Mouse (Mus musculus) embryonic facial prominence, embryonic 13.5 days (tissue): Measurements from ENCODE around the gene St6galnac3. TPM values are rescaled to one million over a fixed set of nuclear protein-coding genes. Genes with fewer than 3 reads are reported as not detected.
A peak's percentile ranks its signal among the peaks of the same experiment; 100 is the strongest.

Source experiments
- ATAC-seq: fragments of 200-750 bp; cut with Nextera tagmentation; 2 replicates; pipeline ENCODE4 v1.8.0; 2017; ENCODE audit warnings: low read depth; ENCODE audit not compliant: insufficient number of reproducible peaks, insufficient read depth, low FRiP score, low TSS enrichment
- H3K27ac ChIP-seq: fragments of 300-500 bp; sonication (generic); 2 replicates; pipeline ENCODE4 v1.5.1; 2015; ENCODE audit warnings: moderate library complexity, mild to moderate bottlenecking, inconsistent platforms
- H3K27me3 ChIP-seq: fragments of 300-500 bp; sonication (generic); 2 replicates; pipeline ENCODE4 v1.6.1; 2015; ENCODE audit warnings: mild to moderate bottlenecking, inconsistent platforms
- H3K36me3 ChIP-seq: fragments of 300-500 bp; sonication (generic); 2 replicates; pipeline ENCODE4 v1.6.1; 2015; ENCODE audit warnings: mild to moderate bottlenecking, inconsistent platforms
- H3K4me1 ChIP-seq: fragments of 300-500 bp; sonication (generic); 2 replicates; pipeline ENCODE4 v1.6.1; 2015; ENCODE audit warnings: inconsistent platforms
- H3K4me2 ChIP-seq: fragments of 300-500 bp; sonication (generic); 2 replicates; pipeline ENCODE4 v1.6.1; 2015; ENCODE audit warnings: moderate library complexity, mild to moderate bottlenecking, inconsistent platforms
- H3K4me3 ChIP-seq: fragments of 300-500 bp; sonication (generic); 2 replicates; pipeline ENCODE4 v1.5.1; 2015; ENCODE audit warnings: mild to moderate bottlenecking, inconsistent platforms
- H3K9ac ChIP-seq: fragments of 300-500 bp; sonication (generic); 2 replicates; pipeline ENCODE4 v1.6.1; 2015; ENCODE audit warnings: mild to moderate bottlenecking, inconsistent platforms
- H3K9me3 ChIP-seq: fragments of 300-500 bp; sonication (generic); 2 replicates; pipeline ENCODE4 v1.6.1; 2016; ENCODE audit warnings: inconsistent platforms
- WGBS: fragments of 180-500 bp; shearing (Covaris S2); methylation state at CpG from one replicate; pipeline ENCODE4 v1.1.7; 2015; ENCODE audit warnings: mixed read lengths; 5-methylcytosine and 5-hydroxymethylcytosine counted together
- polyA plus RNA-seq: library from polyadenylated mRNA; unstranded; fragments of >200 nt; fragmentation: Nextera tagmentation; extraction: Ambion mirVana; gene quantifications from 2 replicates; pipeline ENCODE4 v1.2.1, GENCODE M21; 2015

Gene St6galnac3
- polyA plus RNA-seq, 1 experiment from 2014 or later, result 60.3 TPM

- H3K4me2 ChIP-seq, result no peak overlapping the region
- no peaks in the 10 kb centered on the region for H3K9me3 ChIP-seq
- H3K4me1 ChIP-seq, result peaks cover 20% of the 10 kb centered on the region
- no peak overlapping the region for H3K4me3 ChIP-seq
- 0 out of 2 replicates have a peak, but pooled peaks cover 8% of the 10 kb centered on the region for H3K36me3 ChIP-seq
- H3K27ac ChIP-seq, result no peak overlapping the region
- 88% methylated on average over 5 of the region's 5 CpGs for WGBS
- no peaks in the 10 kb centered on the region for H3K27me3 ChIP-seq
- 0 out of 2 replicates have a peak, but pooled peaks have one; percentile 15 for ATAC-seq
- no peak overlapping the region for H3K9ac ChIP-seq
Measured at GRCm38 (mm10) chr3:153292853-153293252, 432.1 kb downstream of the St6galnac3 start.

DNA sequence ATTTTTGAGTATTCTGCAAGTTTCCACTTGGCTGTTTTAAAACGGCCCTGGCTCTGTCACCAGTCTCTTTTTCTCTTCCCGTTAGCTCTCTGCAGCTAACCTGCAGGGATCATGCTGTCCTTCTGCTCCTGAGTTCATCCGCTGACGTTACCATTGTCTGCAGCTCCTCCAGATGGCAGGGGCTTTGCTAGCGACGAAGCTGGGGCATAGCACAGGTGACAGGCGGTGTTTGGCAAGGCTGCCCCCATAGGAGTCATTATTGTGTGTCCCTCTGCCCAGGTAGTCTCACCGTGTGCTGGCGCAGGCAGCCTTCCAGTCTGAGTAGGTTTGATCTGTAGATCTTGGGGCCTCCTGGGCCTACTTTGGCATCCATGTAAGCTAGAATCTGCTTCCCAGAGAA lies 432.6 kb downstream of the St6galnac3 start:
- Histone ChIP-seq H3K4me2 (no peak overlapping the region), H3K9ac (no peak overlapping the region), H3K36me3 (0 out of 2 replicates have a peak, but pooled peaks cover 8% of the 10 kb centered on the region), H3K27me3 (no peaks in the 10 kb centered on the region), H3K4me3 (no peak overlapping the region), H3K4me1 (peaks cover 20% of the 10 kb centered on the region), H3K27ac (no peak overlapping the region), H3K9me3 (no peaks in the 10 kb centered on the region)
- no peak for ATAC-seq
- 83% methylated on average over 9 of the region's 9 CpGs for WGBS

- ATAC-seq, result no peak
- WGBS, result 82% methylated on average over 6 of the region's 6 CpGs
Measured at GRCm38 (mm10) chr3:153291406-153292045, 433.4 kb downstream of the St6galnac3 start.

GRCm38 (mm10) chr3:153289971-153290370 lies 435.0 kb downstream of the St6galnac3 start:
- 0 out of 2 replicates have a peak, but pooled peaks cover 8% of the 10 kb centered on the region for H3K36me3 ChIP-seq
- 96% methylated on average over 4 of the region's 4 CpGs for WGBS
- no peaks in the 10 kb centered on the region for H3K9me3 ChIP-seq
- no peak for ATAC-seq
- H3K4me3 ChIP-seq, result no peak overlapping the region
- H3K4me2 ChIP-seq, result no peak overlapping the region
- H3K27ac ChIP-seq, result no peak overlapping the region
- H3K4me1 ChIP-seq, result peaks cover 8% of the 10 kb centered on the region
- no peaks in the 10 kb centered on the region for H3K27me3 ChIP-seq
- no peak overlapping the region for H3K9ac ChIP-seq

More at GRCm38 (mm10) chr3:153291406-153292045, 433.4 kb downstream of the St6galnac3 start:
- Histone ChIP-seq H3K4me1 (peaks cover 16% of the 10 kb centered on the region), H3K36me3 (0 out of 2 replicates have a peak, but pooled peaks cover 8% of the 10 kb centered on the region), H3K9ac (no peak overlapping the region), H3K4me2 (no peak overlapping the region), H3K27me3 (no peaks in the 10 kb centered on the region), H3K27ac (no peak overlapping the region), H3K9me3 (no peaks in the 10 kb centered on the region), H3K4me3 (no peak overlapping the region)

DNA sequence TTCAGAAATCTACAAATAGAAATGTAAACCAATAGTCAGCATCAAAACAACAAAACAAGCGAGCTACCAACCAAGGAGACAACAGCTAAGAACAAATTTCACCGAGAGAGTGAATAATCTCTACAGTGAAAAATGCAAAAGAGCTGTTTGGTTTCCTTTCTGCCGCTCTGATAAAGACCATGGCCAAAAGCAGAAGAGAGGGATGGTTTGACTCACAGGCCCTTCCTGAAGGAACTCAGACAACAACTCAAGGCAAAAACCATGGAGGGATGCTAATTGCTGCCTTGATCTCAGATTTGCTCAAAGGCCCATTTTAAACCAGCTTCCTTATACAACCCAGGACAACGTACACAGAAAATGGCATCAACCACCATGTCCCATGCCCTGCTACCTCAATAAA lies 437.4 kb downstream of the St6galnac3 start:
- no peak overlapping the region for H3K4me3 ChIP-seq
- no peak overlapping the region for H3K9ac ChIP-seq
- H3K9me3 ChIP-seq, result no peaks in the 10 kb centered on the region
- no peak for ATAC-seq
- 92% methylated on average over 4 of the region's 4 CpGs for WGBS
- H3K27ac ChIP-seq, result no peak overlapping the region
- H3K4me2 ChIP-seq, result no peak overlapping the region
- H3K4me1 ChIP-seq, result peaks cover 8% of the 10 kb centered on the region
- H3K36me3 ChIP-seq, result 0 out of 2 replicates have a peak, but pooled peaks cover 3% of the 10 kb centered on the region
- no peaks in the 10 kb centered on the region for H3K27me3 ChIP-seq

- Histone ChIP-seq H3K27me3 (no peaks in the 10 kb centered on the region), H3K9ac (no peak overlapping the region), H3K4me3 (no peak overlapping the region), H3K4me1 (peaks cover 5% of the 10 kb centered on the region), H3K27ac (no peak overlapping the region), H3K9me3 (no peaks in the 10 kb centered on the region), H3K36me3 (no peaks in the 10 kb centered on the region), H3K4me2 (no peak overlapping the region)
- WGBS, result 93% methylated on average over 6 of the region's 6 CpGs
- no peak for ATAC-seq
Measured at GRCm38 (mm10) chr3:153287081-153287480, 437.9 kb downstream of the St6galnac3 start.

GRCm38 (mm10) chr3:153282123-153282765 lies 442.7 kb downstream of the St6galnac3 start:
- Histone ChIP-seq H3K4me3 (no peak overlapping the region), H3K9me3 (no peaks in the 10 kb centered on the region), H3K4me2 (no peak overlapping the region), H3K27ac (no peak overlapping the region), H3K27me3 (no peaks in the 10 kb centered on the region), H3K9ac (no peak overlapping the region), H3K36me3 (no peaks in the 10 kb centered on the region), H3K4me1 (peaks cover 9% of the 10 kb centered on the region)
- ATAC-seq, result no peak
- WGBS, result 69% methylated on average over 16 of the region's 16 CpGs

- Histone ChIP-seq H3K4me2 (no peak overlapping the region), H3K36me3 (no peaks in the 10 kb centered on the region), H3K27me3 (no peaks in the 10 kb centered on the region), H3K27ac (no peak overlapping the region), H3K4me3 (no peak overlapping the region), H3K9ac (no peak overlapping the region), H3K9me3 (peaks cover 11% of the 10 kb centered on the region; the same call in 1 of the 2 replicates), H3K4me1 (peaks cover 22% of the 10 kb centered on the region)
- 75% methylated on average over 5 of the region's 5 CpGs for WGBS
- no peak for ATAC-seq
Measured at GRCm38 (mm10) chr3:153278249-153278648, 446.7 kb downstream of the St6galnac3 start.

GRCm38 (mm10) chr3:153277389-153277999 lies 447.5 kb downstream of the St6galnac3 start:
- no peaks in the 10 kb centered on the region for H3K27me3 ChIP-seq
- no peak overlapping the region for H3K9ac ChIP-seq
- peak overlapping the region; percentile 44 for H3K4me2 ChIP-seq
- peaks cover 12% of the 10 kb centered on the region; the same call in 1 of the 2 replicates for H3K9me3 ChIP-seq
- ATAC-seq, result peak; percentile 37; the same call in 1 of the 2 replicates
- no peak overlapping the region for H3K4me3 ChIP-seq
- H3K27ac ChIP-seq, result no peak overlapping the region
- WGBS, result 19% methylated on average over 16 of the region's 16 CpGs
- H3K4me1 ChIP-seq, result peaks cover 22% of the 10 kb centered on the region
- no peaks in the 10 kb centered on the region for H3K36me3 ChIP-seq

- no peaks in the 10 kb centered on the region for H3K36me3 ChIP-seq
- no peak overlapping the region for H3K27ac ChIP-seq
- no peak overlapping the region for H3K4me3 ChIP-seq
- H3K4me2 ChIP-seq, result peak overlapping the region; percentile 44
- H3K4me1 ChIP-seq, result peaks cover 22% of the 10 kb centered on the region
- H3K9ac ChIP-seq, result no peak overlapping the region
- peaks cover 12% of the 10 kb centered on the region; the same call in 1 of the 2 replicates for H3K9me3 ChIP-seq
- 17% methylated on average over 16 of the region's 16 CpGs for WGBS
- no peaks in the 10 kb centered on the region for H3K27me3 ChIP-seq
- ATAC-seq, result no peak
Measured at GRCm38 (mm10) chr3:153276830-153277388, 448.1 kb downstream of the St6galnac3 start.

GRCm38 (mm10) chr3:153276101-153276829 lies 448.7 kb downstream of the St6galnac3 start:
- H3K4me3 ChIP-seq, result no peak overlapping the region

More at GRCm38 (mm10) chr3:153276101-153276829, 448.7 kb downstream of the St6galnac3 start:
- H3K36me3 ChIP-seq, result no peaks in the 10 kb centered on the region
- peaks cover 12% of the 10 kb centered on the region; the same call in 1 of the 2 replicates for H3K9me3 ChIP-seq
- WGBS, result 25% methylated on average over 8 of the region's 8 CpGs
- H3K27me3 ChIP-seq, result no peaks in the 10 kb centered on the region
- H3K4me1 ChIP-seq, result peaks cover 22% of the 10 kb centered on the region
- no peak overlapping the region for H3K9ac ChIP-seq
- ATAC-seq, result no peak
- peak overlapping the region; percentile 44; the same call in 1 of the 2 replicates for H3K4me2 ChIP-seq
- H3K27ac ChIP-seq, result no peak overlapping the region
